Mouse (Mus musculus) G1E-ER4 (cell line): ENCODE results near the gene Cacna2d1. TPM values are rescaled to one million over a fixed set of nuclear protein-coding genes. Genes with fewer than 3 reads are reported as not detected.

Experiments used
- GATA1 ChIP-seq: IDR thresholded peaks from one replicate; pipeline ENCODE4 v1.8.0; 2012; ENCODE audit warnings: low read length, inconsistent platforms
- polyA plus RNA-seq: library from polyadenylated mRNA; stranded (reverse); fragments of >175 nt; gene quantifications from 2 replicates; pipeline ENCODE4 v1.2.3, GENCODE M21; 2012

Cacna2d1 gene
- polyA plus RNA-seq, 1 experiment: not detected

DNA sequence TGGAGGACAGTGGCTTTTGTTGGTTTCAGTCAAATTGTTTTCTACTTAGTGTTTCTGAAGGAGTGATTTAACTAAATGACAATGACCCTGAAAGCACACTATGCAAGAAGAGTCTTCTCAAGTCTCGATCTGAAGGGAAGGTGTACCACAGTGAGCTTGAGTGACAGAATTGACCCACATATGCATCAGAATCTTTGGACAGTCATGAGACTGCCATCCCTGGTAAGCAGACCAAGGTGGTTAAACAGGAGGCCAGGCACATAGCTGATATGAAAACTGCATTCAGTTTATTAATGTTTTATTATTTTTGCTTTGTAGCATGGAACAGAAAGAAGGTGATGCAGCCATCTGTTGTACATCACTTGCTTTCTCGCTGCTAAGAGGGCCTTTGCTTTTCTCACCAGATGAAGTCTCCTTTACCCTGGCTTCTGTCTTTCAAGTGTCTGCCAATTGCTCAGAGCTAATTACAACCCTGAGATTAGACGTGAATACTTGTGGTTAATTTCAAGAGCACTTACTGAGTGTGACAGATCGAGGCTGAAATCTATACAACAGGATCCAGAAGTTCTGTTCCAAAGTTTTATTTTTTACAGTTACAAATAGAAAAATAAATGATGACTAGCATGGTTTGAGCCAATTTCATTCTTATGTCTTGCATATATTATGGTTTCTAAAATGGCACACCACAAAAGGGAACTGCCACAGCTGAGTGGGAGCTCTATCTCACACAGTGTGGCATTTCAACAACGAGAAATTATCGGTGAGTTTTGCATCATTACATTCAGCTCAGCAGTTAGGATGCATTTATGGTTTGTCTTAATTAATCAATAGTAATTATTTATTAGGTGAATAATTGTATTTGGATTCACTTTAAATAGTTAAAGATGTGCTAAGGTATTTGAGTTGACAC is 221.1 kb downstream of the Cacna2d1 start:
- no peak for TF ChIP-seq GATA1

DNA sequence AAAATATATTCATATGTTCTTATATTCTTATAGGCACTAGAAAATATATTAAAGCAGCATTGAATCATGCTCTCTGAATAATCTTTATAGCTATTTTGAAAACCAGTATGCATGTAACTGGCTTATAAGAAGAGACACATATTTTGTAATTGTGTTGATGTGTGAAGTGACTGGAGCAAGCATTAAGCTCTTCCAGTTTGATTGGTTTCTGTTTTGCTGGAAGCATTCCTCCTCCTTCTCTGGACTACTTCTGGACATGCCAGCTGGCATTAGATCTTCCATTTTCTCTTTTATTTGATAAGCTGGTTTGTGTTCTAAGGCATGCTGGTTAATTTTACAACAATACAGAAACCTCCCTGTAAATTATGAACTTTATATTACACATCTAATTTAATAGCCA is 228.8 kb downstream of the Cacna2d1 start:
- no peak for TF ChIP-seq GATA1

DNA sequence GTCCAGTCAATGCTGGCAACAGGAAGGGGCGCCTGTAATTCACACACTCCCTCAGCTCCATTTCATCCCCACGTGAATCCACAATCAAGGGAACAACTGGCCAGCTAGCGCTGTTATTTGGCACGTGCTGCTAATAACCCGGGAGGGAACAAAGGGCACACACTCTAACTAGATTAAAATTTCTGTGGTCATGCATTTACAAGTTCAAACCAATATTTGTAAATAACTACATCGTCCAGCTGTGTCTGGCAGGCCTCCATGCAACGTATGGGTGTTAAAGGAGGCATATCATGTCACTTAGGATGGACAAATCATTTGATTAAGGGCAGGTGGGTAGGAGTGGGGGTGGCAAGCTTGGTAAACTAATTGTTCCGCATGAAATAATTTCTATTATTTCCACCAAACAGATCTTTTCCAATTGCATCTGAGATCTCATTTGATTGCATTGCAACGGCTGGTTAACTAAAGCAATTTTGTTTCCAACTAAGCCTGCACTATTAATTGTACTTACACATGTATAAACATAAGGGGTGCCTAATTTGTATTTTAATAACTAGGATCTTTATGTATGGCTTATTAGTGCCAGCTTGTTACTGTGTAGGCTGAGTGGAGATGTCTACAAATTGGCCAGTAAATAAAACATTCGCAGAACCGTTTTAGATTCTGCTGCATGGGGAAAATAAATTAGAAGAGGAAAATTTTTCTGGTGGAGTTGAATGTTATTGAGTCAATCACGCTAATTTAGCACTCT is 231.8 kb downstream of the Cacna2d1 start:
- no peak for TF ChIP-seq GATA1

DNA sequence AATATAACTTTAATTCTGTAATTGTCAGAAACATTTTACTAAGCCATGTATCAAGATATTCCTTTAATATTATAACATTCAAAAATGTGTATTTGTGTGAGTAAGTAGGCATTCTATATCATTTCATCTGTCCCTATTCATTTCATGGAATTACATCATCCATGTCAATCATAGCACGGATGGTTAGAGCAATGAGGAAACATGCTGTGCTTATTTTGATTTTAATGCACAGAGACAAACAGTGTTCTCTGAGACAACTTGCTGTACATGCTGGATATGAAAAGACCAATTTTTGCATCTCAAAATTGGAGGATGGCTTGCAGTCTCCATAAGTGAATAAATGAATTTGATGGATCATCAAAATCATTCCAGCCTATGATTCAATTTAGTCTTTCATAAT is 232.4 kb downstream of the Cacna2d1 start:
- no peak for TF ChIP-seq GATA1

DNA sequence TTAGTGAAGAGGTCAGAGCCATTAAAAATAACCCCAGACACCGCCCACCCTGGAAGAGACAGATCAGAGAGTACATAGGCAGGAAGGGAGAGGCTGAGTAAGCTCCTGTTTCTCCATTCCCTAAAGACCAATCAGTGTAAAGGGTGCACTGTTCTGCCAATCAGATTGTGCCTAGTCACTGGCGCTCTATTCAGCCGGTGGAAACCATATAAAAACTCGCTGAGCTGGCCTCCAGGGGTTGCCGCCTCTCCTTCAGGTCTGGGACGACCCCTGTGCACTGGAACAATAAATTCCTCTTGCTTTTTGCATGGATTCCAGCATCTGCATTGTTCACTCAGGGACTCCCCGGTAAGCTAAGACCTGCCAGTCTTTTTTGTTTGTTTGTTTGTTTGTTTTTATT is 246.6 kb downstream of the Cacna2d1 start:
- no peak for TF ChIP-seq GATA1

DNA sequence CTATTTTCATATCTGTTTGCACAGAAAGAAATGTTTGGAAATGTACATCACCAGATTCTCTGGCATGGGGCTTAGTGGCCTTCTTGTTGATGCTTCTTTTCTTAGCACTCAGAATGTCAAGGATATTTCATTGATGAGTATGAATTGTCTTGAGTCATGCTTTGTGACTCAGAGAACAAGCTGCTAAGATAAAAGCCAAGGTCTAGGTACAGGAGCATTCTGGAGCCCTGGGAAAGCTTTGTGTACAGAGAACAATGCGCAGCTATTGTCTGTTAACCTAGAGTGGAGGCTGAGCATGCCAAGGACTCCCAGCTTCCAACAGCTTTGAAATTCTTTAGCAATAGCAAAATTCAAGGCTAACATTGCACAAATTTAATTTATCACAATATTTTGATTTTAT is 249.6 kb downstream of the Cacna2d1 start:
- no peak for TF ChIP-seq GATA1

DNA sequence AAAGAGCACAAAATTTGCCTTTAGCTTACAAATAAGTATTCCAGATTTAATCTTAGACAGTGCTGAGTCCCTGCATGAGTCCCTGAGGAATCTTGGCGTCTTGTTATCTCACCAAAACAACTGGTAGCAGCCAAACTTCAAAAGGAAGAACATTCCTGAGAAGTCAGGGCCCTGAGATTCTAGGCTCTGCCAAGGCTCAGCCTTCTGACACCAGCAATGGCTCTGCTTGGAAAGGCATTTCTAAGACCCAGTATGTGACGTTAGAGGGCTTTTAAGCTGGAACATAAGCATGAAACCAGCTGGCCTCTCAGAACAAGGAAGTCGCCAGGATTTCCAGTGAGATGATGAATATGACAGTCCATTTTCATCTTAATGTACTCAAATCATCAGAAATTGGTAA is 253.4 kb downstream of the Cacna2d1 start:
- no peak for TF ChIP-seq GATA1

DNA sequence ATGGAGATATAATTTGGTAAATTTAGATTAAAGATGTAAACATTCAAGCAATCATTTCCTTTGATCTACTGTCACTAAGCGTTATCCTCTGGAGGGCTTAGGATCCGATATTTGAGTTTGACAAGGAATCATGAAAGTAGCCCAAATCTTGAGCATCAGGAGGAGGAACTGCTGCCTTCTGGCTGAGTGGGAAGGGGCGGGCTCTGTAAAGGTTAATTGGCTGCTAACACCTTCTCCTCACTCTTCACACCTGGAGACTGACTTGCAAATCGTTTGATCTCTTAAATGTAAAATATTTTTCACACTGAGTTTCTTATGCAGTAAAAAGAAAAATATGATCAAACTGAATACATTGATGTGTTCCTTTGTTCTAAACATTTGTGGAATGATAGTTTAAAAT is 255.4 kb downstream of the Cacna2d1 start:
- TF ChIP-seq GATA1: no peak

DNA sequence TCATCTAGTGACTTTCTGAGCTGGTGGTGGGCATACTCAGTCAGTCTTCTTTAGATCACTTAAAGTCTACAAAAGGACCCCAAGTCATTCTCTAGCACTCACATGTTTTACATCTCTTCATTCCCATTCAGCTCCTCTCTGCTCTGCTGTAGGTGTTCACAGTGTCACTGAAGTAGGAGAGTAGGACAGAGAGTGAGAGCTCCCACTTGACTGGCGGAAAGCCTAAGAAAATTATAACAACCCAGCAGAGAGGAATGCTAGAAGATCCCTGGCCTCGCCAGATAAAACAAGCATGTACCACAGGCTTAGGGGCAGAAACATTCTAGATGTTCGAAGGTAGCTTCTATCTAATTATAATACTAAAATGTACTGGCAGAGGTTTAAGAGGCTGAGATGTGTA is 256.7 kb downstream of the Cacna2d1 start:
- TF ChIP-seq GATA1: no peak

DNA sequence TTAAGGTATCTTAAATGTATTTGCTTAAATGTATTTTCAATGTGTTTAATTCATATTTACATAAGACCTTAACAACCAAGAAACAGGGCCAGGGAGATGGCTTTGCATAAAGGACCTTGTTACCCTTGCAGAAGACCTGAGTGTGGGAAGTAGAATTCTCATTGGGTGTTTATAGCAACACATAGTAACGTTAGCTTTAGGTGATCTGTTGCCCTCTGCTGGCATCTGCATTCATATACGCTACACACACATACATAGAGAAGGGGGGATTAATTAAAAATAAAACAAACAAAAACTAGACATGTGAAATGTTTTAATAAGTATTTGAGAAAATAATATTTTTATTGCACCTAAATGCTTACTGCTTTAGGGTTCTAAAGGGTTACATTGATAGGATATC is 265.3 kb downstream of the Cacna2d1 start:
- no peak for TF ChIP-seq GATA1

DNA sequence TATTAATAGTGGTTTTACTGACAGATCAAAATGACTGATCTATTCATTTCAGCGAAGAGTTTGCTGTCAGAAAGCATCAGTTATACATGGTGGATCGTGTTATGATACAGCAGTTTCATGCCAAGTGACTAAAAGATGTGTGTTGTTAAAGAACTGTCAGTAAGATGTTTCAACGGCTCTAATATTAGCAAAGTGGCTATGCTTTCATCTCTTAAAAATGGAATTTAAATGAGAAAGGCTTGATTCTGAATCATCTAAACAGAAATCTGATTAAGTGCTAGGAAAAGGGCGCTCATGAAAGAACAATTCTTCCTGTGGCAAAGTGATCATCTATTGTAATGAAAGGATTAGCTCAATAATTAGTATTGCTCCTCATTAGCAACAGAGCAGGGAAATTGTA is 287.5 kb downstream of the Cacna2d1 start:
- TF ChIP-seq GATA1: no peak

DNA sequence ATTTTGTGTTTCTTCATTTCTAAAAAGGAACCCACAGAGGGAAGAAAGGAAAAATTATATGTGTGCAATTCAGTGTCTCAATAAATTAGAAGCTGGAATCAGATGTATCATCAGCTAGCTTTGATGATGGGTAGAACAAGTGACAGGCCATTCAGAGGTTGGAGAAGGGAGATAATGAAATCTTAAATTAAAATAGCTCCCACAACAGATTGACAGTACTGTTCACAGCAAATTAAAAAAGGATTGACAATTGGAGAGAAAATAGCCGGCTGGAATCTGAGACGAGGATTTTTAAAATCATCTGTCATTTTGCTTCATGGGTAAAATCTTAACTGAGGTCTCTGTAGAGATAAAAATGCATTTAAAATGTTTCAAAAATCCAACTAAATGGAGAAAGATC is 290.9 kb downstream of the Cacna2d1 start:
- TF ChIP-seq GATA1: no peak

DNA sequence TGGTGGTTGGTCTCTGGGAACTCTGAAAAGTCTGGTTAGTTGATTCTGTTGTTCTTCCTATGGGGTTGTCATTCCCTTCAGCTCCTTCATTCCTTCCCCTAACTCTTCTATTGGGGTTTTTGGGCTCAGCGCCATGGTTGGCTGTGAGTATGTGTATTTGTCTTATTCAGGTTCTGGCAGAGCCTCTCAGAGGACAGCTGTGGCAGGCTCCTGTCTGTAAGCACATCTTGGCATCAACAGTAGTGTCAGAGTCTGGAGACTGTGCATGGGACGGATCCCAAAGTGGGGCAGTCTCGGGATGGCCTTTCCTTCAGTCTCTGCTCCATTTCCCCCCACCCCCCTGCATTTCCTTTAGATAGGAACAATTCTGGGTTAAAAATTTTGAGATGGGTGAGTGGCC is 294.9 kb downstream of the Cacna2d1 start:
- TF ChIP-seq GATA1: no peak

DNA sequence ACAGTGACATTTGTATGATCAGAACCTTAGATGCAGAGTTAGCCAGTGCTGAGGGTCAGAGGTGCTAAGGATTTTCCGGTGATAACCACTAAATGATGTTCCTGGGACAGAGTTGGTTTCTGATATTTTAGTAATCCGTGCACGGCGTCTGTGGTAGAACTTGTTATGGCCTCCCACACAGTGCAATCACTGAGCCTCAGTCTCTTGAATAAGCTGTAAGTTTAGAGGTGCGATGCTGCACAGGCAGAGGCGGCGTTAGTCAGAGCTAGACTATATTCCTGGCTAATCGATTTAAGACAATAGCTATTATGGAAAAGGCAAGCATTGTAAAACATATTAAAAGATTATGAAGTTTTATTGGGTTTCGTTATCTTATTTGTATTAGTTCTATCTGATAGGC is 297.0 kb downstream of the Cacna2d1 start:
- no peak for TF ChIP-seq GATA1

DNA sequence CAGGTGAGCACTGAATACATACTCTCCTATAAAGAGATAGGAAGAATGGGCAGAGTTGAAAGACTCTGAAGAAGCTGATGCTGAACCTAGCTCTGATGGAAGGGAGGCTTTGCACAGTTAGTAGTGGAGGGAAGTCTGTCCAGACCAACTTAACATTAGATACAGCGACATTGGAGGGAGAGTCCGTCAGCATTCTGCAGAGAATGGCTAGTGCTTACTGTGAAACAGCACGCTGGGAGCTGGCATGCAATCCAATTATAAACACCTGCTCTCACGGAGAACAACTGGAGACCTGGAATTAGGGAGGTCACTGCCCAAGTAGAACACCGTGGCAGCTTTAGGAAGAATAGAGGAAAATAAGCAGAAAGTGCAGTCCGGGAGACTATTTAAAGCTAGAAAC is 300.4 kb downstream of the Cacna2d1 start:
- TF ChIP-seq GATA1: no peak

DNA sequence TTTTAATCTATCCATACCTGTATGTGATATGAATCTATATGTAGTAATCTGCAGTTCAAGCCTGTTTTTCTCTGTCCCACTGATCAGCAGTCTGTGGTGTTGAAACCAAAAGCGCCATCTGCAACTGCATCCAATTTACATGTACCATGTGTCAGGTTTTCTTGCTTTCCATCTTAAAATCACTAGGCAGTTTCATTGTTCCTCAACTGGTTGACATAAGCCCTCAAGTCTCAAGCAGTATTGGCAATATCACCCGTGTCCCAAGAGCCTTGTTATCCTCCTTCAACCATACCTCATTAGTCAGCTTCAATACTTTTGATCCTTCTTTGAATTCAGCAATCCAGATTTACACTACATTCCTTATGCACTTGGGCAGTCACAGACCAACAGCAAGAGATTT is 301.4 kb downstream of the Cacna2d1 start:
- no peak for TF ChIP-seq GATA1

DNA sequence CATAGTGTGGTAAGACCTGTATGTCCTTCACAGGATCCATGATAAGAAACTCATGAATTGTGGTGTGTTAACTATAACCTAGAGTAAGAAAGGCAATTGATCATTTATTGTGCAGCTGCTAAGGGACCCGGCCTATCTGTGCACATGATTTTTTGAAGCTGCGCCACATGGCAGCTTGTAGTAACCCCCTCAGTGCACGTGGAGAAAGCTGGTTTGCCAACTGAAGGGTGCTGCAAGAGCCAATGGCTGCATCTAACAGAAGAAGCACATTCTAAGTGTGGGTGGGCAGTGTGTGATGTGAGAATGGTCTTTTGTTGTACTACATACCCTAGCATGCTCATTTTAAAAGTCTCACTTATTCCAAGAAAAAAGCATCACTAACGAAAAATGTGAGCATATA is 302.1 kb downstream of the Cacna2d1 start:
- no peak for TF ChIP-seq GATA1
